Mouse (Mus musculus) 3134 (cell line): Measurements from ENCODE around the gene Tigar.

Source experiments
- DNase-seq: peaks from one replicate; pipeline ENCODE4 v3.0.0-alpha.2; 2011; ENCODE audit warnings: low spot score; ENCODE audit not compliant: insufficient read length; ENCODE audit errors: extremely low read depth

Tigar gene

GRCm38 (mm10) chr6:127143124-127143520 is 33.8 kb upstream of the Tigar start:
- no peak for DNase-seq

DNA sequence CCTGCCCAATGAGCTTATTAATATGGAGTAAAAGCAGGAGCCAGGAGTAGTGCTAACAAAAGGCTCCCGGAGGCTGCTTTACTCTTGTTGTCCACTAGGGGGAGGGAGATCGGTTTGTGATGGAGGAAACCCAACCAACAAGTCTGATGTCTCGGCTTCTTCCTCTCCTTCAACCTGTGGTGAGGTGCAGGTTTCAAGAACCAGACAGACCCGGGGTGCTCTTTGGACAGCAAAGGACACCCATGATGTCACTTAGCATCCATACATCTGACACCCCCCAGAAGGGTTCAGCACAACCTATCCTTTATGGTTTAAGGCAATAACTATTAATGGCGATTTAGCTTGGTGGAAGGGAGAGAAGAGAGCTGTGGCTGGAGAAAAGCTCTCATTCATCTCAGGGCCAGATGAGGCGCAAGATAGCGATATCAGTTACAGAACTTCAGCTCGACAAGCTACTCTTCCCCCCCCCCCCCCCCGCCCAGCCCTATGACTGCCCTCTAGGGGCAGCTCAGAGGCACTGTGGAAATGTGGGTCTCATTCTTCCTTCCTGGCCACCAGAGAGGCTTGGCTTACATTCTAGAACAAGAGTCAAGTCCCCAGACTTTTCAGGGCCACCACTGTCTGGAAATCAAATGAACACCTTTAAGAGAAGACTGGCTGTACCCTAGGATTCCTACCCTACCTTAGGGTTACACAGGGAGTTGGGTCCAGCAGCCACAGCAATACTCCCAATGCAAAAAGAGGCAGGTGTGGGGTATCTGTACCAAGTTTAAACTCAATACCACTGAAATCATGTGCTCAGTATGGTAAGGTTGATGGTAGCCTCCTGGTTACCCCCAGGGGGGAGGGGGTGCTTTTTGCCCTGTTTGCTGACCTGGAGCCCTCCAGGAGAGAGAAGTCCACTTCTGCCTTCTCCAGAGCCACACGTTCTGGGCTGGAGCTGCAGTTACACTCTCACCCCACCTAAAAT is 33.1 kb upstream of the Tigar start:
- DNase-seq = no peak

DNA sequence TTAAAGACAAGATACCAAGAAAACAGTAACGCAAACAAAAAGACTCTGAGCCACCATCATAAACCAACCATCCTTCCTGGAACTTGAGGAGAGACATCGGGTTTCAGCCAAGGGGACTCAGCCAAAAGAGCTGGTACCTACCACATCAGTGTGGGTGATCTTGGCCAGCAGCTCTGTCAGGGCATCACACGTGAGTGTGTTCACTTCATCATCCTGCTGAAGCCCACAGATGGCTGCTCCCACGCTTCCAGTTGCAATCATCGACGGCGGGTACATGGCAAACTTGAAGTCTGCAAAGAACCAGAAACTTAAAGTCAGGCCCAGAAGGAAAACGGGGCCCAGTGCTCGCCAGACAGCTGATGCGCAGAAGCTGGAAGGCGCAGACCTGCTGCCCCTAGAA is 29.6 kb upstream of the Tigar start:
- DNase-seq = no peak

DNA sequence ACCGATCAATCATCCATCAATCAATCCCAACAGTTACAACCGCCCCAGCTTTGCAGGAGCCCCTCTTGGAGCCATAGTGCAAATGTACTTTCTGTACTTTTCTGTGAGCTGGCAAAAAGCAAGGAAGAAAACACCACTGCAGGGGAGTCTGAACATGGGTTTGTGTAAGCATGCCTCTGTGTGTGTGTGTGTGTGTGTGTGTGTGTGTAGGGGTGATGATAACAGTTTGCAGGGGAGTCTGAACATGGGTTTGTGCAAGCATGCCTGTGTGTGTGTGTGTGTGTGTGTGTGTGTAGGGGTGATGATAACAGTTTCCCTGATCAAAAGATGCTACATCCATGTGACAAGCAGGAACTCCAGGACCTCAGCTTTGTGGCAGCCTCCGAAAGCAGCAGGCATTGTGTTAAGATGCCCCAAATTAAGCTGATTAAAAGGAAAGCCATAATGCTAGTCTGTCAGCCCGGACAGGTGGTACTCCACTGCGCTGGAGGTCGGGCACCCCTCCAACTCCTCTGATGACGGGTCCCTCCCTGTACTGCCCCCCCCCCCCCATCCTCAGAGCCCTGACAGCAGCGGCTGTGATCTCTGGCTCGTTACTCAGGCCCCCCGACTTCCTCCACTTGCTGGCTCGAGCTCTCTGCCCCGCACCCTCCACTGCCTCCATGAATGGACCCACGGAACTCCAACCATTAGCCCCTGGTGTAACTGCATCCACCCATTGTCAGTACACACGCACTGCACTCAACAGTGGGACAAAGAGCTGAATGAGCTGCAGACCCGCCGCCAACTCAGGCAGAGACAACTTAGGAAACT is 24.3 kb upstream of the Tigar start:
- no peak for DNase-seq

DNA sequence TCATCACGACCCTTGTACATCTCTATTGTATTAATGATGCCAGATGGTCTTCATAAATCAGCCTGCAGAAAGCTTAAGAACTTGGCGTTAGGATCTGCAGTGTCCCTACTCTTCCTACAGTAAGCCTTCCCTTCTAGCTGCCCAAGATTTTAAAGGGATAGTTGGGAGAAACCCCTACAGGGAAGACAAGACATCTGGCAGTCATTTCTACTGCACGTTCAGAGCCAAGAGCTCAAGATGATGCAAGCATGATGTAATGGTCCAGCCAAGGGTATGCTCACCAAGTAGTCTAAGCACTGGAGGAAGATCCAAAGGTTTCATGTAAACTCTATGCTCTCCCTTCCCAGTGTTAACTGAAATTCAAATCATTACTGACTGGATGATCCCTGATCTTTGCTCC is 23.4 kb upstream of the Tigar start:
- no peak for DNase-seq

GRCm38 (mm10) chr6:127131946-127132345 is 22.6 kb upstream of the Tigar start:
- DNase-seq = no peak

- no peak for DNase-seq
These were observed 21.0 kb upstream of the Tigar start for GRCm38 (mm10) chr6:127130377-127130776.

DNA sequence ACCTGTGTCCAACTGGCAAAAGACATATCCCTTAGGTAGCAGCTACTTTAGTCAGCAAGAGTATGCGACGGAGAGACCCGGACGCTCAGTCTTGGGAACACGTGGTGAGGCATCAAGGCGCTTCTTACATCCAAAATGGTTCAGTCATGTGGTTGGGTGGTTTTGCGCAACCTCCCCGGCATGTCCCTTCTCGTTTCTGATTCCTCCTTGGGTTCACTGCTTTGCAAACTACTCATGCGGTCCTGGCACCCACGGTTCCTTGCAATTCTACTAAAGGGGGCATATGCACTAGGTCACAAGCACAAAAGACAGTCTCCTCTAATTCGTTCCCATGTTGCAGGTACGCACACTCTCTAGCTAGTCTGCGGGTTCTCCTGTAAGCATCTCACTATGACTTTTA is 20.3 kb upstream of the Tigar start:
- no peak for DNase-seq

DNA sequence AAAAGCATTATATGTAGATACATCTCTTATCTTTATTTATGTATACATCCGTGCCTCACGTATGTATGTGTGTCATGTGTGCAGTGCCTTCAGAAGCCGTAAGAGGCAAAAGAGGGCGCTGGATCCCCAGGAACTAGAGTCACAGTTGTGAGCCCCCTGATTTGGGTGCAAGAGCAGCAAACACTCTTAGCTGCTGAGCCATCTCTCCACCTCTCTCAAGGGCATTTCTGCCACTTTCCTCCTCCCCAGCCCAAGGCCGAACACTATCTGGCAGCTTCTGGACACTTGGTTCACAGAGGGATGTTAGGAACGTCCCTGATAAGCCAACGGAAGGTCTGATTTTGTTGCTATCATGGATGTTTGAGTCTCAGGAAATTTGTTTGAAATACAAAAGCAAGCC is 14.1 kb upstream of the Tigar start:
- no peak for DNase-seq

DNA sequence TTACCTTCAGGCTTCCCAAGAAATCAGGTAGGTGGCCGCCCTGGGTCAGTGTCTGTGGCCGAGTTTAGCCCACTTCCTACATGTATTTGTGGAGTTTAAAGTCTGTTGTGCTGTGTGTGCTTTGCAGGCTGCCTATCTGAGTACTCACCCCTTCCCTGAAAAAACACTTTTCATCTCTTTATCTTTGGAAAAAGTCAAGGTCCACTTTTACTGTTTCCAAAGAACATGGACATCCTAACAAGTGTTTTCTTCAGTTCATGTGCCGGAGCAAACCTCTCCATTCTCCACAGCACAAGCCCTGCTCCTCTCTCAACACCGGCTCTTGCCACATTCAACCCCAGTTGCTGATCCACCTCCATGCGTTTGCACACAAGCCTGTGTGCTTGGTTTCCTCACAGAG is 13.6 kb upstream of the Tigar start:
- DNase-seq = no peak

- DNase-seq = no peak
These were observed 13.0 kb upstream of the Tigar start for GRCm38 (mm10) chr6:127122221-127122806.

- DNase-seq = no peak
These were observed 5.5 kb upstream of the Tigar start for GRCm38 (mm10) chr6:127114753-127115456.

GRCm38 (mm10) chr6:127108368-127109060 is 843 bp downstream of the Tigar start:
- DNase-seq = no peak

- no peak for DNase-seq
These were observed 1.9 kb downstream of the Tigar start for GRCm38 (mm10) chr6:127107413-127107812.

DNA sequence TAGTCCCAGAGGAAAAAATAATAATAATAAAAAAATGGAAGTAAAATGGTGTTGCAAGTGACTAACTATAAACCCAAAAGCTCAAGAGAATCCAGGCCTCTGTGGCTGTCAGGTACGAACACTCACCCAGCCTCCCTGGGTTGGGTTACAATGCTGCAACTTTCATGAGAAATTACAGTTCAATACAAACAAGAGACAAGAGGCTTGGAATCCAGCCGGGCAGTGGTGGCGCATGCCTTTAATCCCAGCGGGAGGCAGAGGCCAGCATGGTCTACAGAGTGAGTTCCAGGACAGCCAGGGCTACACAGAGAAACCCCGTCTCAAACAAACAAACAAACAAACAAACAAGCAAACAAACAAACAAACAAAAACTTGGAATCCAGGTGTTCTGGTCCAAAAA is 2.6 kb downstream of the Tigar start:
- no peak for DNase-seq

DNA sequence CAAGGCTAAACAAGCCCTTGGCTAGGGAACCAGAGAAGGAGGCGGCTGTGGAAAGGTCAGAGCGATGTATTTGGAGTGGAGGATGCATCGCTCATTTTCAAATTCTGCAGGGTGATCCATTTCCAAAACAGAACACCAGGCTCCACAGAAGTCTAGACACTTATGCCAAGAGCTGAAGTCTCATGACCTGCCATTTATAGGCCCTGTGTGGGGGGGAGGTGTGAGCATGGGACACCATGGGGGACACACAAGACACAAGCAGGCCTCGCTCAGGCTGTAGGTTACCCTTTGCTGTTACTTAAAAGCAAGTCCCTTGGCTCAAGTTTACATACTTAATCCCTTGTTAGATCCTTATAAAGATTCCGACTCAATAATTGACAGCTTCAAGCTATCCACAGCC is 3.2 kb downstream of the Tigar start:
- DNase-seq = no peak

- no peak for DNase-seq
These were observed 4.2 kb downstream of the Tigar start for GRCm38 (mm10) chr6:127105107-127105506.

DNA sequence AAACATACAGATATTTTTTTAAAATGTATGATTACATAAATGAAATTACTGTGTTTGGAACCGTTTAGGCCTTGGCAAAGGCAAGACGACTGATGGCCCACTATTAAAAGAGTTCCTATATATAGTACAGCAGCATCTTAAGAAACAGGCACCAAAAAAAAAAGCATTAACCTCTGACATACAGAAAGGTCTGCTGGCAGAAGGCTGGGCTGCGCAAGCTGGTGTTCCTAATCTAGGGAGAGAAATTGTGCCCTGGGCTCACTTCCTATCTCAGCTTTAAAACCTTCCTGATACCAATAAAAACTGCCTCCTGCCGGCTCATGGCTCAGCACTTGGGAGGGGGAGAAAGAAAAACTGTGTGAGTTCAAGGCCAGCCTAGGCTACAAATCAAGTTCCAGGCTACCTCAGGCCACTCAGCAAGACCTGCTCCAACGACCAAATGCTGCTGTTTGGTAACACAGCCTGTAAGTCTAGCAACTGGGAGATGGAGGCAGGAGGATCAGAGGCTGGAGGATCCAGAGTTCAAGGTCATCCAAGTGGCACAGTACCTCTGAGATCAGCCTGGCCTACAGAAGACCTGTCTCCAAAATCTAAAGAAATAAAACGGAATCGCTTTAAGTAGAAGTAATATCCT is 4.8 kb downstream of the Tigar start:
- no peak for DNase-seq

GRCm38 (mm10) chr6:127103506-127104275 is 5.7 kb downstream of the Tigar start:
- no peak for DNase-seq
